Mouse (Mus musculus) urinary bladder, postnatal 10 days (tissue): ENCODE measurements around the gene Tubgcp2.

Experiments used
- DNase-seq: peaks from one replicate; pipeline ENCODE4 v3.0.0; 2022; ENCODE audit warnings: low spot score

Tubgcp2 gene

GRCm38 (mm10) chr7:139979011-139979719 lies 57.3 kb downstream of the Tubgcp2 start:
- DNase-seq, result no peak

GRCm38 (mm10) chr7:139978278-139978892 lies 58.1 kb downstream of the Tubgcp2 start, which contains the start of gene 6430531B16Rik:
6430531B16Rik (minus strand) TSS chr7:139978755.
- DNase-seq, result peak; percentile 50

- DNase-seq, result no peak
Measured at GRCm38 (mm10) chr7:139975471-139975870, 61.0 kb downstream of the Tubgcp2 start.

- no peak for DNase-seq
Measured at GRCm38 (mm10) chr7:139974307-139974706, 62.2 kb downstream of the Tubgcp2 start.

GRCm38 (mm10) chr7:139972923-139973331 lies 63.5 kb downstream of the Tubgcp2 start:
- DNase-seq, result no peak

- no peak for DNase-seq
Measured at GRCm38 (mm10) chr7:139971436-139971835, 65.0 kb downstream of the Tubgcp2 start.

GRCm38 (mm10) chr7:139970979-139971378 lies 65.5 kb downstream of the Tubgcp2 start:
- DNase-seq, result no peak

GRCm38 (mm10) chr7:139970216-139970919 lies 66.1 kb downstream of the Tubgcp2 start:
- DNase-seq, result no peak

GRCm38 (mm10) chr7:139969348-139970130 lies 66.9 kb downstream of the Tubgcp2 start:
- DNase-seq, result peak; percentile 59

GRCm38 (mm10) chr7:139968428-139968827 lies 68.0 kb downstream of the Tubgcp2 start:
- no peak for DNase-seq

GRCm38 (mm10) chr7:139967175-139967574 lies 69.3 kb downstream of the Tubgcp2 start:
- no peak for DNase-seq

GRCm38 (mm10) chr7:139963814-139964213 lies 72.7 kb downstream of the Tubgcp2 start:
- no peak for DNase-seq

- DNase-seq, result no peak
Measured at GRCm38 (mm10) chr7:139961141-139961540, 75.3 kb downstream of the Tubgcp2 start.

- no peak for DNase-seq
Measured at GRCm38 (mm10) chr7:139957958-139958357, 78.5 kb downstream of the Tubgcp2 start.

- no peak for DNase-seq
Measured at GRCm38 (mm10) chr7:139957437-139957836, 79.0 kb downstream of the Tubgcp2 start.

- DNase-seq, result no peak
Measured at GRCm38 (mm10) chr7:139956658-139957057, 79.8 kb downstream of the Tubgcp2 start.

- DNase-seq, result no peak
Measured at GRCm38 (mm10) chr7:139955505-139955904, 81.0 kb downstream of the Tubgcp2 start.

- DNase-seq, result no peak
Measured at GRCm38 (mm10) chr7:139951991-139952633, 84.4 kb downstream of the Tubgcp2 start.

- no peak for DNase-seq
Measured at GRCm38 (mm10) chr7:139951079-139951478, 85.4 kb downstream of the Tubgcp2 start.

- no peak for DNase-seq
Measured at GRCm38 (mm10) chr7:139950283-139950971, 86.0 kb downstream of the Tubgcp2 start.

- DNase-seq, result no peak
Measured at GRCm38 (mm10) chr7:139949893-139950282, 86.6 kb downstream of the Tubgcp2 start.
